Mouse (Mus musculus) lung, embryonic 16.5 days (tissue): ENCODE data around the gene Olfr470. TPM values are rescaled to one million over a fixed set of nuclear protein-coding genes. Genes with fewer than 3 reads are reported as not detected.

ENCODE experiments used
- polyA plus RNA-seq: library from polyadenylated mRNA; unstranded; fragments of >200 nt; fragmentation: Nextera tagmentation; extraction: Ambion mirVana; gene quantifications from 2 replicates; pipeline ENCODE4 v1.2.1, GENCODE M21; 2015

The Olfr470 gene
- polyA plus RNA-seq, 1 experiment from 2014 or later, result not detected

Other genes starting within 250 kb of the Olfr470 start
- gene 5330417H12Rik, start 222.3 kb downstream of the Olfr470 start, polyA plus RNA-seq, result not detected in 2 replicates
- 0.08 and 0.28 TPM in 2 replicates for gene Cyb5r2, start 89.5 kb downstream of the Olfr470 start, polyA plus RNA-seq
- gene Ovch2, start 46.3 kb downstream of the Olfr470 start, polyA plus RNA-seq, result not detected in 2 replicates
- not detected in 2 replicates for gene Olfr467, start 35.2 kb downstream of the Olfr470 start, polyA plus RNA-seq
- not detected in 2 replicates for gene Olfr469, start 21.9 kb downstream of the Olfr470 start, polyA plus RNA-seq
- not detected in 2 replicates for gene Olfr472, start 50.4 kb upstream of the Olfr470 start, polyA plus RNA-seq
- gene Olfr473, start 83.0 kb upstream of the Olfr470 start, polyA plus RNA-seq, result not detected in 2 replicates
- gene Olfr474, start 107.2 kb upstream of the Olfr470 start, polyA plus RNA-seq, result not detected in 2 replicates
- not detected in 2 replicates for gene Olfr476, start 117.3 kb upstream of the Olfr470 start, polyA plus RNA-seq
- gene Olfr477, start 139.2 kb upstream of the Olfr470 start, polyA plus RNA-seq, result not detected in 2 replicates
- not detected in 2 replicates for gene Olfr478, start 186.5 kb upstream of the Olfr470 start, polyA plus RNA-seq
- gene Olfr479, start 203.2 kb upstream of the Olfr470 start, polyA plus RNA-seq, result not detected in 2 replicates
- gene Olfr480, start 219.9 kb upstream of the Olfr470 start, polyA plus RNA-seq, result not detected in 2 replicates
- gene Olfr481, start 232.4 kb upstream of the Olfr470 start, polyA plus RNA-seq, result not detected in 2 replicates